Mouse (Mus musculus) adrenal gland, postnatal 25 days (tissue): ENCODE data around the gene Lyl1. TPM values are rescaled to one million over a fixed set of nuclear protein-coding genes. Genes with fewer than 3 reads are reported as not detected.

Source experiments
- DNase-seq: peaks from one replicate; pipeline ENCODE4 v3.0.0; 2021; ENCODE audit warnings: mixed read lengths
- total RNA-seq: library from RNA; stranded (reverse); gene quantifications from 2 replicates; pipeline ENCODE4 v1.2.3, GENCODE M21; 2021

Lyl1 gene
- total RNA-seq, 1 experiment from 2014 or later = 3.1 TPM

DNA sequence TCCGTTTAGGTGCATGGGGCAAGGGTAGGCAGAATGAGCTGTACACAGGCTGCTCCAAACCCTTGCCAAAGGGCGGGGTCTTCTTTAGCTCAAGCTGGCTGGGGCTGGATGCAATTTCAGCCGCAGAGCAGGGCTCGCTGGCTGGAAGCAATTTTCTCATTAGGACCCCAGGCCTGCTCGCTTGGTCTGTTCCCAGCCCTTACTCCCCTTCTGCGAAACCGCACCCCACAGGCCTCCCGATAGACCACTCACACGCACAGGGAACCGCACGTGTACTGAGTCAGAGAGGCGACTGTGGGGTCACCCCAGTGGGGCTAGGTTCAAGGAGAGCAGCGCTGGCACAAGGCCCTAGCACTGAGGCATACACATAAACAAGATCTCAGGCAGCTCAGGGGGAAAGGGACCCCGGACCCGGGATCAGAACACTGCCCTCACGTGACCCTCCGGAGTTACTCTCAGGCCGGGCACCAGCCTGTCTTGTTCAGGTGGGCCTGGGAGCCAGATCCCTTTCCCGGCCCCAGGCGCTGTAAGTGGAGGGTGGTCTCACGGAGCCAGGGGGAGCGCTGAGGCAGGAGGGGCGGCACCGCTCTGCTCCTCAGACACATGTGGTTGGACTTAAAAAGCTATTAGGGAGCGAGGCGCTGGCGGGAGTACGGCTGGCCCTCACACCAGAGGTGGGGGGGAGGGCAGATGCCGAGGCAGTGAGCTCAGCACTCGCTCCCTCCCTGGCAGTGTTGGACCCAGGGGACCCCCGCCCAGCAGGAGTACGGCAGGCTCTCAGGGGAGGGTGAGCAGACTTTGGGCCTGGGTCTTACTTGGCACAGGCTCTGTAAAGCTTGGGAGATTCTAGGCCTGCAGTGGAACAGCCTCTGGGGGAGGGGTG, 41.2 kb downstream of the Lyl1 start:
- DNase-seq = no peak

DNA sequence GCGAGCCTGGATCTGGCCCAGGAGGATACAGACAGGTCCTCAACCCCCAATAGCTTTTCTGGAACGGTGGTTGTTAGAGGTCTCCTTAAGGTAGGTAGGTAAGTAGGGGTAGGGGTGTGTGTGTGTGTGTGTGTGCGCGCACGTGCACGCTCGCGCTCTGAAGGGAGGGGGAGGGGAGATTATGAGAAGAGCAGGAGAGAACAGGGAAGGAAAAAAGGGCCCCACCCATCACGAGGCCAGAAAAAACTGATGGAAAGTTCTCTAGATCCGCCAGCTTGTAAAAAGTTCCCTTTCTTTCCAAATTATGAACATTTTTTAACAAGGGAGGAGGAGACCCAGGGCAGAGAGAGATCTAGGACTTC, 41.8 kb downstream of the Lyl1 start:
- DNase-seq = no peak

DNA sequence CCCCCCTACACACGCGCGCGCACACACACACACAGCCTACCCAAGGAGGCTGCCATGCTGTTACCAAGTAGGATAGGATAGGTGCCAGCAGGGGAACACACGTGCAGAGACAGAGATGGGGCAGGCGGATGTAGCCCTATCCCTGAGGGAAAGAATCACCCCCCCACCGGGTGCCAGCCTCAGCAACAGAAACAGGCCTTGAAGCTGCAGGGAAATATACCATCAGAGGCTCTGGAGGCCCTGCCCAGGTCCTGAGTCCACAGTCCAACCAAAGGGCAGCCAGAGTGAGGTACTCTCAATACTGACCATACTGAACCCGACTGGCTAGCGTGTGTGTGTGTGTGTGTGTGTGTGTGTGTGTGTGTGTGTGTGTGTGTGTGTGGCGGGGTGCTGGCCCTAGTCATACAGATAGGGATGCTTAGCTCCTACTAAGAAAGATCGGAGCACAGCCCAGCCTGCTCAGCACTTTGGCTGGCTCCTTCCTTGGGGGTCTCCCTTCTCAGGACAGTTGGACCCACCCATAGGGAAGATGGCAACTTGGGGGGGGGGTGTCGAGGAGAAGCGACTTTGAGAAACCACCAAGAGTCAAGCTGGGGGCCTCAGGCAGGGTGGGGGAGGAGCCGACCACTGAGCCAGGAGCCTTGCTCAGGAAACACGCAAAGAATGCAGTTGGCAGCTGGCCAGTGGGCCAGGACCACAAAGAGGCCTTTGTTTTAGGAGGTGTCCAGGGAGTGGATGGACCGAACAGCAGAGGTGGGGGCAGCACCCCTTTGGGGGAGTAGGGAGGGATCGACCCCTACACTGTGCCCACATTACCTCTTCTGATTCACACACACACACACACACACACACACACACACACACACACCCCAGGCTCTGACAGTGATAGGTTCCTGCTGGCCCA, 42.5 kb downstream of the Lyl1 start:
- peak; percentile 63 for DNase-seq

DNA sequence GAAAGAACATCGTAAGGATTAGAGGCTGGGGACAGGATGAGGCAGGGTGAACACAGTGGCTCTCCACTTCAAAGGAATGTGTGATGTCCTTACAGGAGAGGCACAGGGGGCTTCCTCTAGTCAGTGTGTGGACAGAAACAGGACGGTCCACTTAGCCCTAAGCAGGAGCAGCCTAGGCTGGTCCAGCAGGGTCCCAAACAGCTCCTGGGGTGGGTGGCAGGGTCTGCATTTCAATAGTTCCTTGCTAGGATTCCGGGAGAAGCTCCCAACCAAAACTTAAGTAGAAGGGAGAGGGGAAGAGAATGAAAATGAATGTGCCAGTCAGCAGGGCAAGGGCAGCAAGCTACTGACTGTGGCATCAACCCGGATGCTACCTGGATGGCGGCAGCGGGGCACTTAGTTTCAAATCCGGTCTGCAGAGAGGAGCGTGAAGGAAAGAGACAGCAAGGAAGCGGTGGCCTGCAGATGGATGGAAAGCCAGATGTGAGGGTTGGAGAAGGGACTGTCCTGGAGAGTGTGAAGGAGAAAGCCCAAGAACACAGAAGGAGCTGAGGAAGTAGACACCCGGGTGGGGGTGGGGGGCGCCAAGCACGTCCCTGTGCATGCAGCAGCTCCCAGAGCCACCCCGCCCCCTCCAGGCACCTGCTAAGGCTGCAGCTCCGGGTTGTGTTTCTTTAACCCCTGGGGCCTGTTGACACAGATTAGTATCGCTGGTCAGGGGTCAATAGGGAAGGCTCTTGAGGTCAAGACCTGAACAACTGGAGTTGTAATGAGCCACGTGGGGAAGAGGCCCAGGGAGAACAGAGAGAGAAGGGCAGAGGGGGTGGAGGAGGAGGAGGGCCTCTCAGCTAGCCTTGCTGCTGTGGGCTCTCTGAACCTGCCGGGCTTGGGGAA, 44.0 kb downstream of the Lyl1 start:
- DNase-seq = no peak

- DNase-seq = no peak
Observed at GRCm38 (mm10) chr8:84749519-84749918, 48.3 kb downstream of the Lyl1 start.

GRCm38 (mm10) chr8:84752734-84753582, 51.7 kb downstream of the Lyl1 start:
- DNase-seq = no peak

Other genes with a start within 250 kb of the Lyl1 start
- 19.6 and 22.3 TPM in 2 replicates for gene Ier2, start 38.6 kb upstream of the Lyl1 start, total RNA-seq
- gene Trmt1, start 15.2 kb upstream of the Lyl1 start, total RNA-seq = 75.1 and 83.9 TPM in 2 replicates
- gene Nacc1, start 13.6 kb upstream of the Lyl1 start, total RNA-seq = 73.9 and 76.0 TPM in 2 replicates
- gene G430095P16Rik, start 21.6 kb downstream of the Lyl1 start, total RNA-seq = not detected in 2 replicates
- gene Nfix, start 98.9 kb downstream of the Lyl1 start, total RNA-seq = 87.7 and 111 TPM in 2 replicates
- gene Dand5, start 121.4 kb downstream of the Lyl1 start, total RNA-seq = 11.2 and 11.6 TPM in 2 replicates
- gene Gadd45gip1, start 130.1 kb downstream of the Lyl1 start, total RNA-seq = 55.1 and 59.9 TPM in 2 replicates
- gene Rad23a, start 139.2 kb downstream of the Lyl1 start, total RNA-seq = 116 and 120 TPM in 2 replicates
- 489 and 566 TPM in 2 replicates for gene Calr, start 145.5 kb downstream of the Lyl1 start, total RNA-seq
- 62.3 and 67.2 TPM in 2 replicates for gene Farsa, start 155.5 kb downstream of the Lyl1 start, total RNA-seq
- gene Syce2, start 170.7 kb downstream of the Lyl1 start, total RNA-seq = 10.6 and 13.9 TPM in 2 replicates
- gene Gcdh, start 192.5 kb downstream of the Lyl1 start, total RNA-seq = 47.7 and 59.5 TPM in 2 replicates
- 0.27 TPM in 1 of 2 replicates, not detected in the other for gene Klf1, start 200.5 kb downstream of the Lyl1 start, total RNA-seq
- 13.6 and 14.6 TPM in 2 replicates for gene Dnase2a, start 207.1 kb downstream of the Lyl1 start, total RNA-seq
- gene Mast1, start 235.9 kb downstream of the Lyl1 start, total RNA-seq = 1.3 and 3.0 TPM in 2 replicates
- not detected in 2 replicates for gene Rtbdn, start 245.5 kb downstream of the Lyl1 start, total RNA-seq